Mouse (Mus musculus): ENCODE results near the gene Cd3e. TPM values are rescaled to one million over a fixed set of nuclear protein-coding genes. Genes with fewer than 3 reads are reported as not detected.

The Cd3e gene
- 0.95 and 1.6 TPM in 2 replicates for polyA plus RNA-seq (2015; fragmentation: Nextera tagmentation; extraction: Ambion mirVana)

- no peak for ATAC-seq (ENCODE audit: insufficient read depth, low FRiP score)
- H3K4me3 ChIP-seq (replicated peaks; ENCODE audit: low read length) = no peak within 1 kb of the TSS
- no peaks in the 10 kb centered on the region for H3K27me3 ChIP-seq (ENCODE audit: control insufficient read depth, insufficient read depth, low read length)
- WGBS = 84% methylated on average over 19 of the region's 19 CpGs
- H3K4me2 ChIP-seq (ENCODE audit: low read depth, low read length) = no peak within 1 kb of the TSS
- H3K4me1 ChIP-seq (ENCODE audit: control insufficient read depth, insufficient read depth, low read length) = no peaks in the 10 kb centered on the region
- H3K9ac ChIP-seq (ENCODE audit: low read length) = no peak within 1 kb of the TSS
- no peak within 1 kb of the TSS for H3K27ac ChIP-seq (ENCODE audit: low read length)
- no peaks in the 10 kb centered on the region for H3K9me3 ChIP-seq (replicated peaks; ENCODE audit: control insufficient read depth, low read length)
- H3K36me3 ChIP-seq (ENCODE audit: control insufficient read depth, insufficient read depth, low read length) = no peaks in the 10 kb centered on the region
Measured at GRCm38 (mm10) chr9:45009180-45010078, at the start of gene Cd3e. TSS of gene Cd3e (minus strand) at chr9:45009627.

GRCm38 (mm10) chr9:45058304-45058940 lies 49.0 kb upstream of the Cd3e start:
- H3K9me3 ChIP-seq (replicated peaks; ENCODE audit: control insufficient read depth, low read length) = no peaks in the 10 kb centered on the region
- no peak for ATAC-seq (ENCODE audit: insufficient read depth, low FRiP score)
- H3K4me1 ChIP-seq (ENCODE audit: control insufficient read depth, insufficient read depth, low read length) = no peaks in the 10 kb centered on the region
- no peak overlapping the region for H3K4me3 ChIP-seq (replicated peaks; ENCODE audit: low read length)
- H3K27me3 ChIP-seq (ENCODE audit: control insufficient read depth, insufficient read depth, low read length) = no peaks in the 10 kb centered on the region
- no peak overlapping the region for H3K4me2 ChIP-seq (ENCODE audit: low read depth, low read length)
- H3K9ac ChIP-seq (ENCODE audit: low read length) = no peak overlapping the region
- H3K27ac ChIP-seq (ENCODE audit: low read length) = no peak overlapping the region
- no peaks in the 10 kb centered on the region for H3K36me3 ChIP-seq (ENCODE audit: control insufficient read depth, insufficient read depth, low read length)
- WGBS = 32% methylated on average over 5 of the region's 5 CpGs

- no peaks in the 10 kb centered on the region for H3K27me3 ChIP-seq (ENCODE audit: control insufficient read depth, insufficient read depth, low read length)
- peak within 1 kb of the TSS; percentile 91 for H3K4me2 ChIP-seq (ENCODE audit: low read depth, low read length)
- H3K27ac ChIP-seq (ENCODE audit: low read length) = peak within 1 kb of the TSS; percentile 97
- under 1% methylated on average over 33 of the region's 33 CpGs for WGBS
- H3K9me3 ChIP-seq (replicated peaks; ENCODE audit: control insufficient read depth, low read length) = no peaks in the 10 kb centered on the region
- no peaks in the 10 kb centered on the region for H3K4me1 ChIP-seq (ENCODE audit: control insufficient read depth, insufficient read depth, low read length)
- H3K9ac ChIP-seq (ENCODE audit: low read length) = peak within 1 kb of the TSS; percentile 81
- peak; percentile 89 for ATAC-seq (ENCODE audit: insufficient read depth, low FRiP score)
- H3K36me3 ChIP-seq (ENCODE audit: control insufficient read depth, insufficient read depth, low read length) = no peaks in the 10 kb centered on the region; the same call in 1 of the 2 replicates
- H3K4me3 ChIP-seq (replicated peaks; ENCODE audit: low read length) = peak within 1 kb of the TSS; percentile 77
Measured at GRCm38 (mm10) chr9:45055082-45055713, 45.8 kb upstream of the Cd3e start, which contains the start of gene Mpzl3. TSS of gene Mpzl3 (plus strand) at chr9:45055186.

GRCm38 (mm10) chr9:45050301-45050700 lies 40.9 kb upstream of the Cd3e start:
- H3K9ac ChIP-seq (ENCODE audit: low read length) = no peak overlapping the region
- no peaks in the 10 kb centered on the region for H3K27me3 ChIP-seq (ENCODE audit: control insufficient read depth, insufficient read depth, low read length)
- H3K27ac ChIP-seq (ENCODE audit: low read length) = no peak overlapping the region
- WGBS = 86% methylated on average over 2 of the region's 2 CpGs
- no peak overlapping the region for H3K4me3 ChIP-seq (replicated peaks; ENCODE audit: low read length)
- H3K4me1 ChIP-seq (ENCODE audit: control insufficient read depth, insufficient read depth, low read length) = no peaks in the 10 kb centered on the region
- H3K36me3 ChIP-seq (ENCODE audit: control insufficient read depth, insufficient read depth, low read length) = no peaks in the 10 kb centered on the region; the same call in 1 of the 2 replicates
- no peaks in the 10 kb centered on the region for H3K9me3 ChIP-seq (replicated peaks; ENCODE audit: control insufficient read depth, low read length)
- ATAC-seq (ENCODE audit: insufficient read depth, low FRiP score) = no peak
- no peak overlapping the region for H3K4me2 ChIP-seq (ENCODE audit: low read depth, low read length)

GRCm38 (mm10) chr9:45049731-45050130 lies 40.3 kb upstream of the Cd3e start:
- no peaks in the 10 kb centered on the region for H3K9me3 ChIP-seq (replicated peaks; ENCODE audit: control insufficient read depth, low read length)
- H3K9ac ChIP-seq (ENCODE audit: low read length) = no peak overlapping the region
- H3K27me3 ChIP-seq (ENCODE audit: control insufficient read depth, insufficient read depth, low read length) = no peaks in the 10 kb centered on the region
- 81% methylated on average over 1 of the region's 1 CpGs for WGBS
- H3K4me1 ChIP-seq (ENCODE audit: control insufficient read depth, insufficient read depth, low read length) = no peaks in the 10 kb centered on the region
- no peak overlapping the region for H3K27ac ChIP-seq (ENCODE audit: low read length)
- no peak overlapping the region for H3K4me2 ChIP-seq (ENCODE audit: low read depth, low read length)
- H3K4me3 ChIP-seq (replicated peaks; ENCODE audit: low read length) = no peak overlapping the region
- no peak for ATAC-seq (ENCODE audit: insufficient read depth, low FRiP score)
- H3K36me3 ChIP-seq (ENCODE audit: control insufficient read depth, insufficient read depth, low read length) = no peaks in the 10 kb centered on the region; the same call in 1 of the 2 replicates

- no peaks in the 10 kb centered on the region for H3K27me3 ChIP-seq (ENCODE audit: control insufficient read depth, insufficient read depth, low read length)
Measured at GRCm38 (mm10) chr9:45048511-45048910, 39.1 kb upstream of the Cd3e start.

GRCm38 (mm10) chr9:45046973-45047372 lies 37.5 kb upstream of the Cd3e start:
- Histone ChIP-seq H3K36me3 (ENCODE audit: control insufficient read depth, insufficient read depth, low read length) (no peaks in the 10 kb centered on the region), H3K4me2 (ENCODE audit: low read depth, low read length) (no peak overlapping the region), H3K4me1 (ENCODE audit: control insufficient read depth, insufficient read depth, low read length) (peaks cover 3% of the 10 kb centered on the region; the same call in 1 of the 2 replicates), H3K27me3 (ENCODE audit: control insufficient read depth, insufficient read depth, low read length) (no peaks in the 10 kb centered on the region), H3K4me3 (replicated peaks; ENCODE audit: low read length) (no peak overlapping the region), H3K27ac (ENCODE audit: low read length) (peak overlapping the region; percentile 55; the same call in 1 of the 2 replicates), H3K9me3 (replicated peaks; ENCODE audit: control insufficient read depth, low read length) (no peaks in the 10 kb centered on the region), H3K9ac (ENCODE audit: low read length) (no peak overlapping the region)
- ATAC-seq (ENCODE audit: insufficient read depth, low FRiP score) = no peak
- 89% methylated on average over 16 of the region's 16 CpGs for whole genome bisulfite sequencing

More at GRCm38 (mm10) chr9:45048511-45048910, 39.1 kb upstream of the Cd3e start:
- Histone ChIP-seq H3K9ac (ENCODE audit: low read length) (no peak overlapping the region), H3K36me3 (ENCODE audit: control insufficient read depth, insufficient read depth, low read length) (no peaks in the 10 kb centered on the region; the same call in 1 of the 2 replicates), H3K4me3 (replicated peaks; ENCODE audit: low read length) (no peak overlapping the region), H3K27ac (ENCODE audit: low read length) (no peak overlapping the region), H3K4me1 (ENCODE audit: control insufficient read depth, insufficient read depth, low read length) (no peaks in the 10 kb centered on the region), H3K9me3 (replicated peaks; ENCODE audit: control insufficient read depth, low read length) (no peaks in the 10 kb centered on the region), H3K4me2 (ENCODE audit: low read depth, low read length) (no peak overlapping the region)
- no peak for ATAC-seq (ENCODE audit: insufficient read depth, low FRiP score)
- 28% methylated on average over 4 of the region's 4 CpGs for WGBS

- Histone ChIP-seq H3K9ac (ENCODE audit: low read length) (peak overlapping the region; percentile 73), H3K36me3 (ENCODE audit: control insufficient read depth, insufficient read depth, low read length) (no peaks in the 10 kb centered on the region), H3K9me3 (replicated peaks; ENCODE audit: control insufficient read depth, low read length) (no peaks in the 10 kb centered on the region), H3K4me1 (ENCODE audit: control insufficient read depth, insufficient read depth, low read length) (peaks cover 7% of the 10 kb centered on the region; the same call in 1 of the 2 replicates), H3K4me2 (ENCODE audit: low read depth, low read length) (peak overlapping the region; percentile 52), H3K27ac (ENCODE audit: low read length) (peak overlapping the region; percentile 92), H3K27me3 (ENCODE audit: control insufficient read depth, insufficient read depth, low read length) (no peaks in the 10 kb centered on the region), H3K4me3 (replicated peaks; ENCODE audit: low read length) (peak overlapping the region; percentile 51)
- 3% methylated on average over 10 of the region's 10 CpGs for WGBS
- no peak for ATAC-seq (ENCODE audit: insufficient read depth, low FRiP score)
Measured at GRCm38 (mm10) chr9:45042947-45043346, 33.5 kb upstream of the Cd3e start.
